Mouse (Mus musculus): ENCODE measurements around the gene Spo11. TPM values are rescaled to one million over a fixed set of nuclear protein-coding genes. Genes with fewer than 3 reads are reported as not detected.

Gene Spo11
- polyA plus RNA-seq, 1 experiment from 2014 or later = 0.22 TPM

DNA sequence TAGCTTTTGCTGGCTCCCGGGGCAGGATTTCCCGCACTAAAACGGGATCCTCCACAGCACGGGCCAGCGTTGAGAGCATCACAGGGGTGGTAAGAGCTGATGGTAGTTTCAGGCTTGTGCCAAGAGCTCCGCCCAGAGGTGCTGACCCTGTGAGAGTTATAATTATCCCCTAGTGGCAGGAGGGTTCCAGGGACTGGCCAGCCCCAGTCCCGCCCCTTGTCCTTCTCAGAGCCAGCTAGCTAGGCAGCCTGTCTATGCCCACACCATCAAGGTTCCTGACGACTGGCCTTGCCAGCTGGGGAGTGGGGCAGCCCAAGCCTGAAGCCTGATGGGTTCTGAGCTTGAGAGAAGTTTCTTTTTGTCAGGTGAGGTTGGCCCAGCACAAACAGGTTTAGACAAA, 41.1 kb downstream of the Spo11 start:
- H3K27me3 ChIP-seq = peaks cover 11% of the 10 kb centered on the region
- no peak overlapping the region for H3K9ac ChIP-seq
- no peak overlapping the region for H3K27ac ChIP-seq
- H3K36me3 ChIP-seq = peaks cover 18% of the 10 kb centered on the region
- H3K9me3 ChIP-seq = no peaks in the 10 kb centered on the region
- peak; percentile 9; the same call in 1 of the 2 replicates for ATAC-seq (ENCODE audit: borderline replicate concordance, extremely low read depth, low FRiP score, low TSS enrichment)
- 0 out of 2 replicates have a peak overlapping the region, but pooled peaks have one; percentile 5 for H3K4me2 ChIP-seq
- H3K4me1 ChIP-seq = peaks cover 37% of the 10 kb centered on the region
- H3K4me3 ChIP-seq = no peak overlapping the region
- 20% methylated on average over 8 of the region's 8 CpGs for WGBS

DNA sequence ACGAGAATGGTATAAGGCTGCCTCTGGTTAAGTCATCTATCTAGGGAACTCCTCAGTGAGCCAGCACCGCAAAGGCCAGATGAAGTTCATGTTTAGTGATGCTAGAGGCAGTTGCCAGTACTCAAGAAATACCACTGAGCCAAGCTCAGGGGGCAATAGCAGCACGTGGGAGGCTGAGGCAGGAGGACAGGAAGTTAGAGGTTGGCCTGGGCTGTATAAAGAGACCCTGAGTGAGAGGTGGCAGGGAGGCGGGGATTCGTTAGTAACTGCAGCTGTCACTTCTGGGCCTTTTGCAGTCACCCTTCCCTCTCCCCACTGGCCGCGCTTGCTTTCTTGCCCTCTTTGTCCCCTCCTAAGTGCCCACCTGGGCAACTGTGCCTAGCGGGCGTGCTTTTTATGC, 41.8 kb downstream of the Spo11 start:
- peak overlapping the region; percentile 76 for H3K4me2 ChIP-seq
- H3K9me3 ChIP-seq = no peaks in the 10 kb centered on the region
- peak overlapping the region; percentile 37 for H3K4me3 ChIP-seq
- peaks cover 11% of the 10 kb centered on the region for H3K27me3 ChIP-seq
- peaks cover 10% of the 10 kb centered on the region for H3K36me3 ChIP-seq
- WGBS = 19% methylated on average over 9 of the region's 9 CpGs
- H3K4me1 ChIP-seq = peaks cover 44% of the 10 kb centered on the region
- no peak overlapping the region for H3K27ac ChIP-seq
- peak overlapping the region; percentile 25 for H3K9ac ChIP-seq
- no peak for ATAC-seq (ENCODE audit: borderline replicate concordance, extremely low read depth, low FRiP score, low TSS enrichment)

DNA sequence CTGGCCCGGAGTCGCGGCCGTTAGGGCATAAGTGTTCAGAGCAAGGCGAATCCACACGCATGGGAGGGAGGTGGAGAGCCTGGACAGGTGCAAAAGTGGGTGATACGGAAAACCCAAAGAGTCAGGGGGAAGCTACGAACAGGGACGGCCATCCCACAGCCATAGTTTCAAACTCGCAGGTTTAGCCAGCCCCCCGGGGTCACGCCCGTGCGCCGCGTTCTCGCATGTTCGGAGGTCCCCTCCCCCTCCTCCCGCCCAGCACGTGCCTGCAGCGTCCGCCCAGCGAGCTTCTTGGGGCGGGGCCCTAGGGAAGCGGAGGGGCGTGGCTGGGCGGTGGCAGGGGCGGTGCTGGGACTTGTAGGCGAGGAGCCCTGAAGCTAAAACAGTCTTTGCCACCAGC, 42.3 kb downstream of the Spo11 start:
- WGBS = under 1% methylated on average over 29 of the region's 29 CpGs
- peaks cover 49% of the 10 kb centered on the region for H3K4me1 ChIP-seq
- peak; percentile 79; the same call in 1 of the 2 replicates for ATAC-seq (ENCODE audit: borderline replicate concordance, extremely low read depth, low FRiP score, low TSS enrichment)

DNA sequence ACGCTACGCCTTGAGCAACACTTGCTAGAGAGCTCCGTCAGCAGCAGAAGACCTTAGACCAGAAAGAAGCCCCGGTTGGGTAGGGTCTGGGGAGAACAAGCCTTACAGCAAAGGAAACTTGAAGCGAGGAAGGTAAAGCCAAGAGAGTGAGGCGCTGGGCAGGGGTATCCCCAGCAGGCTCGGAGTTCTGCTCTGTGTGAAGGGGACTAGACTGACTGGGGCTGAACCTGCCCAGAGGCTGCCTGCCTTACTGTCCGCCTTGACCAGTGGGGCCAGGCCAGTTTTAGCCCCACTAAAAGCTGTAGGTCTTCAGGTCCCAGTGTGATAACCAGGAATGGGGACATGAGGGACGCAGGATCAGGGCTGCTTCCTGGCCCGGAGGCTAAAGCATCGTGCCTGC, 42.9 kb downstream of the Spo11 start, which contains the start of gene Rbm38:
Gene Rbm38, plus strand, starts transcription at position 69 of the 400 bp plus-strand sequence.
- Histone ChIP-seq H3K4me2 (peak within 1 kb of the TSS; percentile 92), H3K4me1 (peaks cover 56% of the 10 kb centered on the region), H3K4me3 (peak within 1 kb of the TSS; percentile 63), H3K27me3 (peaks cover 11% of the 10 kb centered on the region), H3K9ac (peak within 1 kb of the TSS; percentile 25), H3K27ac (no peak within 1 kb of the TSS), H3K36me3 (no peaks in the 10 kb centered on the region), H3K9me3 (no peaks in the 10 kb centered on the region)
- 40% methylated on average over 11 of the region's 11 CpGs for WGBS
- no peak for ATAC-seq (ENCODE audit: borderline replicate concordance, extremely low read depth, low FRiP score, low TSS enrichment)

More for the DNA sequence above, 42.3 kb downstream of the Spo11 start:
- Histone ChIP-seq H3K4me2 (peak overlapping the region; percentile 76), H3K27me3 (peaks cover 11% of the 10 kb centered on the region), H3K9me3 (no peaks in the 10 kb centered on the region), H3K9ac (peak overlapping the region; percentile 25), H3K36me3 (peaks cover 6% of the 10 kb centered on the region), H3K4me3 (peak overlapping the region; percentile 37), H3K27ac (no peak overlapping the region)

DNA sequence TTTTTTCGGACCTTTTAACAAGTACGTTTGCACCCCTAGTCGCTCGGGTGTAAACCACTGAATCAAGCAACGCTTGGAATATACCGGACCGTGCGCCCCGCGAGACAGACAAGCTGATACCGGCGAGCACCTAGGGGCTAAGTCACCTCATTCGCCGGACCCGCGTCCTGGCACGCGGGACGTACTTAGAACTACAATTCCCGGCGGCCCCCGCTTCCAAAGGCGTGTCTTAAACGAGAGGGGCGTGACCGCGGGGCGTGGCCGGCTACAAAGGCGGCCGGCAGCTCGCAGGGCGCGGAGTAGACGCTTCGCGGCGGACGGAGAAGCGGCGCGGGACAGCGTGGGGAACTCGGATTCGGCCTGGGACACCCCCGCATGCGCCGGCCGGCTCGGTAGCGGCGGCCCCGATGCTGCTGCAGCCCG, 44.1 kb downstream of the Spo11 start:
- H3K4me1 ChIP-seq = peaks cover 68% of the 10 kb centered on the region
- H3K9me3 ChIP-seq = no peaks in the 10 kb centered on the region
- H3K27ac ChIP-seq = peak overlapping the region; percentile 15; the same call in 1 of the 2 replicates
- peak overlapping the region; percentile 92 for H3K4me2 ChIP-seq
- ATAC-seq (ENCODE audit: borderline replicate concordance, extremely low read depth, low FRiP score, low TSS enrichment) = peak; percentile 77
- H3K36me3 ChIP-seq = no peaks in the 10 kb centered on the region
- H3K4me3 ChIP-seq = peak overlapping the region; percentile 63
- peak overlapping the region; percentile 53 for H3K9ac ChIP-seq
- H3K27me3 ChIP-seq = peaks cover 11% of the 10 kb centered on the region
- under 1% methylated on average over 54 of the region's 54 CpGs for WGBS

DNA sequence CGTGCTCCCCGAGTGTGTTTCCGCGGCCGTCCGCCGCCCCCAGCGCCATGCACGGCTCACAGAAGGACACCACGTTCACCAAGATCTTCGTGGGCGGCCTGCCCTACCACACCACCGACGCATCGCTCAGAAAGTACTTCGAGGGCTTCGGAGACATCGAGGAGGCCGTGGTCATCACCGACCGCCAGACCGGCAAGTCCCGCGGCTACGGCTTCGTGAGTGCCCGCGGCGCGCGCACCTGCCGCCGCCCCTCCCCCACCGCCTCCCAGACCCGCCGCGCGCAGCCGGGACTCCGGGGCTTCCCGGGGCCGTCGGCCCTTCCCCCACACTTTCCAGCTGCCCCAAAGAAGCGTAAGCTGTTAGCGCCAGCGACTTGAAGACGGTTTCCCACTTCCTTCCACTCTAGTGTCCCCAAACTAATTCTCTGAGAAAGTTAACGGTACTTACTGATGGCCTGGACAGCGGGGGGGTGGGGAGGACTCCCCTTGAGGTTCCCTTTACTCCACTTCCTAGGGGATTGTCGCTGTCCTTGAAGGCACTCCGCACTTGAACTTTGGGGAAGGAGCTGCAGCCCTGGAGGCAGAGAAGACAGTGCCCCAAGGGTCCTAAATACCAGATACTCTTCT, 44.7 kb downstream of the Spo11 start:
- Histone ChIP-seq H3K36me3 (no peaks in the 10 kb centered on the region), H3K4me3 (peak overlapping the region; percentile 63), H3K27me3 (peaks cover 11% of the 10 kb centered on the region), H3K4me1 (peaks cover 73% of the 10 kb centered on the region), H3K27ac (peak overlapping the region; percentile 15; the same call in 1 of the 2 replicates), H3K4me2 (peak overlapping the region; percentile 92), H3K9me3 (no peaks in the 10 kb centered on the region), H3K9ac (peak overlapping the region; percentile 53)
- WGBS = under 1% methylated on average over 50 of the region's 51 CpGs
- peak; percentile 8; the same call in 1 of the 2 replicates for ATAC-seq (ENCODE audit: borderline replicate concordance, extremely low read depth, low FRiP score, low TSS enrichment)

DNA sequence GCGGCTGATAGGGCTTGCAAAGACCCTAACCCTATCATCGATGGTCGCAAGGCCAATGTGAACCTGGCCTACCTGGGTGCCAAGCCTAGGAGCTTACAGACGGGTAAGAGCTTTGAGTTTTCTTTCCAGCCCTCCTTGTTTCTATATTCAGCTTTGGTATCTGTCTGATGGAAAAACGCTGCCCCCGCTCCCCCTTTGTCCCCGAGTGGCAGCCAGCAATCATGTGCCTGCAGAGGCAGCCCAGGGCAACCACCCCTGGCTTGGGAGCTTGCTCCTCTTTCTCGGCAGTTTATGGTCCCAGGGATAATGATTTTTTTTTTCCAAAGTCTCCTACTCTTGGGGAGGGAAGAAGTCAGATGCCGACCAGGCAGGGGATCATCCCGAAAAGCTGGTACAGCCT, 45.3 kb downstream of the Spo11 start:
- peak overlapping the region; percentile 53 for H3K9ac ChIP-seq
- no peaks in the 10 kb centered on the region for H3K9me3 ChIP-seq
- H3K36me3 ChIP-seq = no peaks in the 10 kb centered on the region
- peak overlapping the region; percentile 63 for H3K4me3 ChIP-seq
- ATAC-seq (ENCODE audit: borderline replicate concordance, extremely low read depth, low FRiP score, low TSS enrichment) = no peak
- peaks cover 79% of the 10 kb centered on the region for H3K4me1 ChIP-seq
- H3K4me2 ChIP-seq = peak overlapping the region; percentile 92
- peaks cover 11% of the 10 kb centered on the region for H3K27me3 ChIP-seq
- 30% methylated on average over 10 of the region's 10 CpGs for WGBS
- H3K27ac ChIP-seq = 0 out of 2 replicates have a peak overlapping the region, but pooled peaks have one; percentile 15

DNA sequence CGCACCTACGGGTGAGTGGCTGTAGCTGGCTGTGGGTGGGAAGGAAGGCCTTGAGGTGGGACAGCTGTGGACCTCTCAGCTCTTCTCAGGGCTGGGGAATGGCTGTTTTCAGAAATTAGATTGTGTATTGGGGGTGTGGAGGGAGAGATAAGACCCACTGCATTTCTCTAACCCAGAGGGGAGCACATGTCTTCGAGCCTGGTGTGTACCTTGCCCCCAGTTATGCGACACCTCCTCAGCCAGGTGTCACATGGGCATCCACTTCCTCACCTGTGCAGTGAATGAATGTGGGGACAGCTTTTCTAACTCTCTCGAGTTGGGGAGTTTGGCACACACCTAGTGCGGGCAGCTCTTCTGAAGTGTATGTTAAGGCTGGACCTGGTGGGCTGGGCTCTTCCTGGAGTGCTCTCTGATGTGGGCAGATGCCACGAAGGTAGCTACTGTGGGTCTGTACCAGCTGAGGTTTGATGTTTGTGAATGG, 45.9 kb downstream of the Spo11 start:
- no peaks in the 10 kb centered on the region for H3K9me3 ChIP-seq
- H3K4me1 ChIP-seq = peaks cover 85% of the 10 kb centered on the region
- ATAC-seq (ENCODE audit: borderline replicate concordance, extremely low read depth, low FRiP score, low TSS enrichment) = no peak
- H3K27me3 ChIP-seq = peaks cover 11% of the 10 kb centered on the region
- peak overlapping the region; percentile 63 for H3K4me3 ChIP-seq
- H3K27ac ChIP-seq = no peak overlapping the region
- 0 out of 2 replicates have a peak overlapping the region, but pooled peaks have one; percentile 53 for H3K9ac ChIP-seq
- WGBS = 63% methylated on average over 7 of the region's 7 CpGs
- no peaks in the 10 kb centered on the region for H3K36me3 ChIP-seq
- H3K4me2 ChIP-seq = peak overlapping the region; percentile 92

DNA sequence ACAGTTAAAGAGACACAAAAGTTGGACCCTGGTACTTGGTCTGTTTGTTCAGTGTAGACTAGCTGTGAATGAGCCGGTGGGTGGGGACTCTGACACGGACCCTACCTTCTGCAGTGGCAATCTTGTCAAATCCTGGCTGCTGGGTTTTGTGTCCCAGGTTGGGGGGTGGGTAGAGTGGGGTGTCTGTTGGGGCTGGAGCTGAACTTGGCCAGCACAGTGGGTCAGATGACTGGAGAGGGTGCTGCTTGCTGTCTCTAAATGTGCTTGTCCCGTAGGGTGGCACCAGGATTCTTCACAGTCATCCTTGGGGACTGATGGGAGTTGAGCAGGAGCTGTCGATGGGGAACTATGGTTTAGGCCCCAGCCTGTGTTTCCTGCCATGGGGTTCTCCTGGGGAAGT, 46.5 kb downstream of the Spo11 start:
- Histone ChIP-seq H3K4me2 (peak overlapping the region; percentile 92), H3K9ac (no peak overlapping the region), H3K4me3 (peak overlapping the region; percentile 63), H3K27ac (no peak overlapping the region), H3K27me3 (peaks cover 11% of the 10 kb centered on the region), H3K9me3 (no peaks in the 10 kb centered on the region), H3K36me3 (no peaks in the 10 kb centered on the region), H3K4me1 (peaks cover 82% of the 10 kb centered on the region)
- no peak for ATAC-seq (ENCODE audit: borderline replicate concordance, extremely low read depth, low FRiP score, low TSS enrichment)
- 70% methylated on average over 4 of the region's 4 CpGs for WGBS

DNA sequence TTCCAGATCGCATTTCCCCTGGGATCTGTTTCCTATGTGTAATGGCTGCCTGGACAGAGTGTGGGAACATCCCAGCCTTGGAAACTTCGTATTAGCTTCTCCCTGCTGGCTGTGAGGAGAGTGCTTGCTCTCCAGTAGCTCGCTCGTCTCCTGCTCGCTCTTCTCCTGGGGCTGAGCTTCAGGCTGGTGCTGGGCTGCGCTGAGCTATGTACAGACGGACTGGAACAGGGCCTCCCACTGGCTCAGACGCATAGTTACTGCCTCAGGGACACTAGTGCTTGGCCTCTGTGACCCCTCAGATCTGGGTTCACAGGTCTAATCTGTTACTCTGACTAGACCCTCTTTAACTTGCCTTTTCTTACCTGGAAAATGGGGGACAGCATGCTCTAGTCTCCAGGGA, 46.9 kb downstream of the Spo11 start:
- H3K36me3 ChIP-seq = no peaks in the 10 kb centered on the region

DNA sequence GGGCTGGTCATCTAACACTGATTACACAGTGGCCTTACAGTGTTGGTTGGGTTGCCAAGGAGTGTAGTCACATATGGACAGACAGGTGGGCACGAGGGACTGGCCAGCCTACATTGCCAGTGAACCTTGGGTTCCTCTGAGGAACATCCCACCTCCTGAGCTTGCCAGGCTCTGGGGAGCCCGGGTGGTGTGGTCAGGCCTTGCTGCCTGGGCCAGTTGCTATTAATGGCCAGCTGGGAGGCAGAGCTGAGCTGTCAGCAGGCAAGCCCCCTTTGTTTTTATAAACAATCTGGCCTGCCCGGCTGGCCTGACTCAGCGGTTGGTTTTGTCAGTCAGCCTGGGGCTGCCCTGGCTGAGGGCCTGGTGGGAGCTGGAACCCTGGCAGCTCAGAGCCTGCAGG, 47.4 kb downstream of the Spo11 start:
- WGBS = 25% methylated on average over 4 of the region's 4 CpGs
- Histone ChIP-seq H3K4me3 (peak overlapping the region; percentile 1; the same call in 1 of the 2 replicates), H3K9me3 (no peaks in the 10 kb centered on the region), H3K4me1 (peaks cover 74% of the 10 kb centered on the region), H3K9ac (no peak overlapping the region), H3K36me3 (no peaks in the 10 kb centered on the region), H3K4me2 (peak overlapping the region; percentile 5; the same call in 1 of the 2 replicates), H3K27me3 (peaks cover 11% of the 10 kb centered on the region), H3K27ac (no peak overlapping the region)
- no peak for ATAC-seq (ENCODE audit: borderline replicate concordance, extremely low read depth, low FRiP score, low TSS enrichment)

More for the DNA sequence above, 46.9 kb downstream of the Spo11 start:
- Histone ChIP-seq H3K4me3 (peak overlapping the region; percentile 63), H3K9me3 (no peaks in the 10 kb centered on the region), H3K27me3 (peaks cover 11% of the 10 kb centered on the region), H3K4me1 (peaks cover 78% of the 10 kb centered on the region), H3K27ac (no peak overlapping the region), H3K9ac (no peak overlapping the region), H3K4me2 (peak overlapping the region; percentile 92)
- WGBS = 73% methylated on average over 8 of the region's 8 CpGs
- ATAC-seq (ENCODE audit: borderline replicate concordance, extremely low read depth, low FRiP score, low TSS enrichment) = no peak

DNA sequence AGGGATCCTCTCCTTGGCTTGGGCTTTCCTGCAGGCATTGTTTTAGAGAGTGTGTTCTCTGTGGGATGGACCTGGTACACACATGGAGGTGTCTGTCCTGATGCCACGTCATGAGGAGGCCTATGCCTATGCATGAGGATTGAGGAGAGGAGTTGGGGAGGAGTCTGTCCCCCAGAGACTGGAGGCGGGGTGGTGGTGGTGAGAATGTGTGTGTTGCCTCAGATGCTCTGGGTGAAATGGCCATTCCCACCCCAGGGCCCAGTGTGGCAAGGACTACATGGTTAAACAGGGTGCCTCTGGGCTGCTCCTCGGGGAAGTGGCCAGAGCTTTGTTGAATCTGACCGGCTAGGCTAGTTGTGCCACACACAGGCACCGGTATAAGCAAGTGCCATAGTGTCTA, 48.8 kb downstream of the Spo11 start:
- peaks cover 65% of the 10 kb centered on the region for H3K4me1 ChIP-seq
- peak overlapping the region; percentile 68 for H3K27ac ChIP-seq
- H3K27me3 ChIP-seq = no peaks in the 10 kb centered on the region
- WGBS = 60% methylated on average over 5 of the region's 5 CpGs
- no peak for ATAC-seq (ENCODE audit: borderline replicate concordance, extremely low read depth, low FRiP score, low TSS enrichment)
- no peaks in the 10 kb centered on the region for H3K9me3 ChIP-seq
- peak overlapping the region; percentile 11; the same call in 1 of the 2 replicates for H3K4me2 ChIP-seq
- no peaks in the 10 kb centered on the region for H3K36me3 ChIP-seq
- no peak overlapping the region for H3K9ac ChIP-seq
- no peak overlapping the region for H3K4me3 ChIP-seq
